Mouse (Mus musculus): ENCODE measurements at regions not wholly inside any gene's neighbourhood (a gene's known extent, or its start where the extent isn't known, plus 50 kb on each side); places are given as distances from the start of the nearest gene placed in this dataset.

- Histone ChIP-seq H3K4me3 (no peak overlapping the region), H3K27ac (no peak overlapping the region)
- intact Hi-C loops (cut with DNase I): no loop called here
- DNase-seq (ENCODE audit: extremely low spot score in 1 of 2, low spot score in 2 of 2): no peak
- no peak for TF ChIP-seq CTCF (IDR thresholded peaks at IDR 0.05)
Observed at GRCm38 (mm10) chr4:29112552-29112951, 299.6 kb downstream of the Epha7 start.

- Histone ChIP-seq H3K27ac (no peak overlapping the region), H3K4me3 (no peak overlapping the region)
- DNase-seq (ENCODE audit: extremely low spot score in 1 of 2, low spot score in 2 of 2): no peak
- no peak for TF ChIP-seq CTCF (IDR thresholded peaks at IDR 0.05)
- intact Hi-C loops (cut with DNase I): no loop called here
Observed at GRCm38 (mm10) chr4:29117025-29117424, 304.1 kb downstream of the Epha7 start.

- Histone ChIP-seq H3K27ac (no peak overlapping the region), H3K4me3 (no peak overlapping the region)
- intact Hi-C loops (cut with DNase I): no loop called here
- TF ChIP-seq CTCF (IDR thresholded peaks at IDR 0.05): no peak
- peak; percentile 18 to 34 for DNase-seq (ENCODE audit: extremely low spot score in 1 of 2, low spot score in 2 of 2)
Observed at GRCm38 (mm10) chr4:29117926-29118325, 305.0 kb downstream of the Epha7 start.

GRCm38 (mm10) chr4:29118679-29119479 lies 305.9 kb downstream of the Epha7 start:
- no peak for TF ChIP-seq CTCF (IDR thresholded peaks at IDR 0.05)
- DNase-seq (ENCODE audit: extremely low spot score in 1 of 2, low spot score in 2 of 2): no peak
- Histone ChIP-seq H3K4me3 (no peak overlapping the region), H3K27ac (no peak overlapping the region)
- intact Hi-C loops (cut with DNase I): no loop called here

GRCm38 (mm10) chr4:29119480-29120153 lies 306.7 kb downstream of the Epha7 start:
- Histone ChIP-seq H3K4me3 (no peak overlapping the region), H3K27ac (no peak overlapping the region)
- intact Hi-C loops (cut with DNase I): no loop called here
- DNase-seq (ENCODE audit: extremely low spot score in 1 of 2, low spot score in 2 of 2): no peak
- no peak for TF ChIP-seq CTCF (IDR thresholded peaks at IDR 0.05)

GRCm38 (mm10) chr4:29123697-29124377 lies 310.9 kb downstream of the Epha7 start:
- intact Hi-C loops (cut with DNase I): no loop called here
- H3K4me3 ChIP-seq: no peak overlapping the region
- DNase-seq (ENCODE audit: extremely low spot score in 1 of 2, low spot score in 2 of 2): no peak
- no peak overlapping the region for H3K27ac ChIP-seq
- TF ChIP-seq CTCF (IDR thresholded peaks at IDR 0.05): no peak

- intact Hi-C loops (cut with DNase I): no loop called here
- no peak overlapping the region for H3K27ac ChIP-seq
- TF ChIP-seq CTCF (IDR thresholded peaks at IDR 0.05): no peak
- H3K4me3 ChIP-seq: no peak overlapping the region
- no peak for DNase-seq (ENCODE audit: extremely low spot score in 1 of 2, low spot score in 2 of 2)
Observed at GRCm38 (mm10) chr4:29130485-29130884, 317.6 kb downstream of the Epha7 start.

GRCm38 (mm10) chr4:29133404-29134307 lies 320.7 kb downstream of the Epha7 start:
- DNase-seq (ENCODE audit: extremely low spot score in 1 of 2, low spot score in 2 of 2): no peak
- intact Hi-C loops (cut with DNase I): no loop called here
- no peak for TF ChIP-seq CTCF (IDR thresholded peaks at IDR 0.05)
- no peak overlapping the region for H3K4me3 ChIP-seq
- no peak overlapping the region for H3K27ac ChIP-seq

GRCm38 (mm10) chr4:29135685-29136385 lies 322.9 kb downstream of the Epha7 start:
- intact Hi-C loops (cut with DNase I): no loop called here
- no peak overlapping the region for H3K4me3 ChIP-seq
- H3K27ac ChIP-seq: no peak overlapping the region
- no peak for TF ChIP-seq CTCF (IDR thresholded peaks at IDR 0.05)
- DNase-seq (ENCODE audit: extremely low spot score in 1 of 2, low spot score in 2 of 2): no peak

GRCm38 (mm10) chr4:29138771-29139301 lies 325.9 kb downstream of the Epha7 start:
- TF ChIP-seq CTCF (IDR thresholded peaks at IDR 0.05): no peak
- Histone ChIP-seq H3K4me3 (no peak overlapping the region), H3K27ac (no peak overlapping the region)
- DNase-seq (ENCODE audit: extremely low spot score in 1 of 2, low spot score in 2 of 2): no peak
- intact Hi-C loops (cut with DNase I): no loop called here

GRCm38 (mm10) chr4:29143415-29143814 lies 330.5 kb downstream of the Epha7 start:
- no peak for TF ChIP-seq CTCF (IDR thresholded peaks at IDR 0.05)
- intact Hi-C loops (cut with DNase I): no loop called here
- Histone ChIP-seq H3K27ac (no peak overlapping the region), H3K4me3 (no peak overlapping the region)
- DNase-seq (ENCODE audit: extremely low spot score in 1 of 2, low spot score in 2 of 2): no peak
